Mouse (Mus musculus) Patski (cell line): ENCODE measurements around the gene Olfr1158. TPM values are rescaled to one million over a fixed set of nuclear protein-coding genes. Genes with fewer than 3 reads are reported as not detected.
"Not testable (repeated sequence)": the region's sequence is repeated elsewhere in the genome, so short reads cannot be mapped to it uniquely, and the experiment has no call there.

Source experiments
- ATAC-seq: fragments of 100-300 bp; one replicate; pipeline ENCODE4 v1.8.0; 2021
- CTCF ChIA-PET: fragments of 350-600 bp; sonication (Branson Sonifier 250); formaldehyde crosslinking; loops from one replicate; lab custom pipeline; 2022; ENCODE audit warnings: inconsistent platforms; lab: Charles Lee
- POLR2A ChIA-PET: fragments of 350-600 bp; sonication (Branson Sonifier 250); formaldehyde crosslinking; loops from one replicate; lab custom pipeline; 2022; ENCODE audit warnings: antibody characterized with exemption, inconsistent platforms; lab: Charles Lee
- DNase-seq: peaks from one replicate; pipeline ENCODE4 v3.0.0-alpha.2; 2011; ENCODE audit warnings: low read depth, low spot score
- H3K27me3 ChIP-seq: fragments of 371-371 bp; one replicate; pipeline ENCODE4 v1.5.1; 2021
- CTCF ChIP-seq: fragments of 100-300 bp; IDR thresholded peaks from one replicate; pipeline ENCODE4 v1.5.1; 2021
- in situ Hi-C: fragments of 300-500 bp; cut with MboI; formaldehyde crosslinking; loops from 3 replicates; pipeline ENCODE4 v1.11.1; 2018; ENCODE audit warnings: low pct_unique_long_range_greater_than_20kb, mixed read lengths
- polyA plus RNA-seq: library from polyadenylated mRNA; unstranded; gene quantifications from one replicate; pipeline ENCODE4 v1.2.3, GENCODE M21; 2021

Gene Olfr1158
- polyA plus RNA-seq = not detected

- TF ChIP-seq CTCF = no peak
- CTCF ChIA-PET = no interaction called here
- in situ Hi-C loops = no loop called here
- DNase-seq (no peak), ATAC-seq (no peak)
- POLR2A ChIA-PET = no interaction called here
- H3K27me3 ChIP-seq = no peaks in the 10 kb centered on the region
Observed at GRCm38 (mm10) chr2:87989813-87990212, at the start of gene Olfr1158. Gene Olfr1158, plus strand, starts transcription at chr2:87990113.

- in situ Hi-C loops = no loop called here
- DNase-seq (no peak), ATAC-seq (no peak)
- TF ChIP-seq CTCF = no peak
- no peaks in the 10 kb centered on the region for H3K27me3 ChIP-seq
- POLR2A ChIA-PET = no interaction called here
- CTCF ChIA-PET = no interaction called here
Observed at GRCm38 (mm10) chr2:87945037-87945436, 44.9 kb upstream of the Olfr1158 start, which contains the start of gene Olfr1155. Gene Olfr1155, minus strand, starts transcription at chr2:87945137.

GRCm38 (mm10) chr2:87953000-87953399 is 36.9 kb upstream of the Olfr1158 start, which contains the start of gene Olfr1156:
Gene Olfr1156, minus strand, starts transcription at chr2:87953100.
- in situ Hi-C loops = no loop called here
- POLR2A ChIA-PET = no interaction called here

GRCm38 (mm10) chr2:87968199-87968598 is 21.7 kb upstream of the Olfr1158 start, which contains the start of gene Olfr1157:
Gene Olfr1157, minus strand, starts transcription at chr2:87968299.
- TF ChIP-seq CTCF = no peak
- CTCF ChIA-PET = no interaction called here
- no peaks in the 10 kb centered on the region for H3K27me3 ChIP-seq

More at GRCm38 (mm10) chr2:87953000-87953399, 36.9 kb upstream of the Olfr1158 start, which contains the start of gene Olfr1156:
- TF ChIP-seq CTCF = no peak
- CTCF ChIA-PET = no interaction called here
- no peaks in the 10 kb centered on the region for H3K27me3 ChIP-seq
- DNase-seq (no peak), ATAC-seq (no peak)

GRCm38 (mm10) chr2:87974563-87974962 is 15.3 kb upstream of the Olfr1158 start, which contains the start of gene Olfr74:
Gene Olfr74, minus strand, starts transcription at chr2:87974663.
- H3K27me3 ChIP-seq = no peaks in the 10 kb centered on the region
- ATAC-seq (no peak), DNase-seq (no peak)
- ChIA-PET CTCF (no interaction called here), POLR2A (interaction anchor here (0.6 kb wide), 1 partner anchor 10 kb away, joined by 3 read pairs; no protein-coding TSS in a partner anchor)
- in situ Hi-C loops = no loop called here
- TF ChIP-seq CTCF = no peak

More at GRCm38 (mm10) chr2:87968199-87968598, 21.7 kb upstream of the Olfr1158 start, which contains the start of gene Olfr1157:
- DNase-seq (no peak), ATAC-seq (no peak)
- POLR2A ChIA-PET = no interaction called here
- in situ Hi-C loops = no loop called here

- ChIA-PET CTCF (no interaction called here), POLR2A (no interaction called here)
- ATAC-seq (no peak), DNase-seq (no peak)
- in situ Hi-C loops = no loop called here
- no peaks in the 10 kb centered on the region for H3K27me3 ChIP-seq
- no peak for TF ChIP-seq CTCF
Observed at GRCm38 (mm10) chr2:88007515-88008318, 17.8 kb downstream of the Olfr1158 start, which contains the start of gene Olfr1160. Gene Olfr1160, minus strand, starts transcription at chr2:88008268.

GRCm38 (mm10) chr2:88022474-88022873 is 32.6 kb downstream of the Olfr1158 start, which contains the start of gene Olfr1161:
Gene Olfr1161, plus strand, starts transcription at chr2:88022774.
- ATAC-seq, in situ Hi-C loops, CTCF ChIA-PET, DNase-seq, POLR2A ChIA-PET, H3K27me3 ChIP-seq: not testable (repeated sequence)

- no peak for TF ChIP-seq CTCF
- ATAC-seq (no peak), DNase-seq (no peak)
- ChIA-PET POLR2A (no interaction called here), CTCF (no interaction called here)
- in situ Hi-C loops = no loop called here
- no peaks in the 10 kb centered on the region for H3K27me3 ChIP-seq
Observed at GRCm38 (mm10) chr2:88037599-88037998, 47.7 kb downstream of the Olfr1158 start, which contains the start of gene Olfr73. Gene Olfr73, minus strand, starts transcription at chr2:88037699.

Other genes starting within 250 kb of the Olfr1158 start
- not detected for gene Olfr1140, start 246.4 kb upstream of the Olfr1158 start, polyA plus RNA-seq
- gene Olfr1141, start 236.1 kb upstream of the Olfr1158 start, polyA plus RNA-seq = not detected
- gene Olfr152, start 210.6 kb upstream of the Olfr1158 start, polyA plus RNA-seq = not detected
- gene Olfr1143, start 189.5 kb upstream of the Olfr1158 start, polyA plus RNA-seq = not detected
- gene Olfr1145, start 180.3 kb upstream of the Olfr1158 start, polyA plus RNA-seq = not detected
- gene Olfr1148, start 159.6 kb upstream of the Olfr1158 start, polyA plus RNA-seq = not detected
- gene Olfr1150-ps1, start 146.1 kb upstream of the Olfr1158 start, polyA plus RNA-seq = not detected
- gene Olfr1151, start 134.3 kb upstream of the Olfr1158 start, polyA plus RNA-seq = not detected
- 0.01 TPM for gene Olfr1152, start 123.6 kb upstream of the Olfr1158 start, polyA plus RNA-seq
- gene Olfr1153, start 95.2 kb upstream of the Olfr1158 start, polyA plus RNA-seq = not detected
- not detected for gene Olfr1154, start 84.9 kb upstream of the Olfr1158 start, polyA plus RNA-seq
- gene Olfr1155, start 45.0 kb upstream of the Olfr1158 start, polyA plus RNA-seq = not detected
- gene Olfr1156, start 37.0 kb upstream of the Olfr1158 start, polyA plus RNA-seq = 0.01 TPM
- not detected for gene Olfr1157, start 21.8 kb upstream of the Olfr1158 start, polyA plus RNA-seq
- not detected for gene Olfr74, start 15.4 kb upstream of the Olfr1158 start, polyA plus RNA-seq
- gene Olfr1160, start 18.2 kb downstream of the Olfr1158 start, polyA plus RNA-seq = not detected
- not detected for gene Olfr1161, start 32.7 kb downstream of the Olfr1158 start, polyA plus RNA-seq
- gene Olfr73, start 47.6 kb downstream of the Olfr1158 start, polyA plus RNA-seq = not detected
- gene Olfr1162, start 61.0 kb downstream of the Olfr1158 start, polyA plus RNA-seq = not detected
- not detected for gene Olfr1163, start 81.7 kb downstream of the Olfr1158 start, polyA plus RNA-seq
- not detected for gene Olfr1164, start 103.9 kb downstream of the Olfr1158 start, polyA plus RNA-seq
- gene Olfr1166, start 138.2 kb downstream of the Olfr1158 start, polyA plus RNA-seq = not detected
- not detected for gene Olfr1167, start 165.1 kb downstream of the Olfr1158 start, polyA plus RNA-seq
- not detected for gene Olfr1168, start 191.8 kb downstream of the Olfr1158 start, polyA plus RNA-seq
- gene Olfr1170, start 238.2 kb downstream of the Olfr1158 start, polyA plus RNA-seq = not detected